Mouse (Mus musculus): ENCODE data around the gene Nepro.

Gene Nepro

DNA sequence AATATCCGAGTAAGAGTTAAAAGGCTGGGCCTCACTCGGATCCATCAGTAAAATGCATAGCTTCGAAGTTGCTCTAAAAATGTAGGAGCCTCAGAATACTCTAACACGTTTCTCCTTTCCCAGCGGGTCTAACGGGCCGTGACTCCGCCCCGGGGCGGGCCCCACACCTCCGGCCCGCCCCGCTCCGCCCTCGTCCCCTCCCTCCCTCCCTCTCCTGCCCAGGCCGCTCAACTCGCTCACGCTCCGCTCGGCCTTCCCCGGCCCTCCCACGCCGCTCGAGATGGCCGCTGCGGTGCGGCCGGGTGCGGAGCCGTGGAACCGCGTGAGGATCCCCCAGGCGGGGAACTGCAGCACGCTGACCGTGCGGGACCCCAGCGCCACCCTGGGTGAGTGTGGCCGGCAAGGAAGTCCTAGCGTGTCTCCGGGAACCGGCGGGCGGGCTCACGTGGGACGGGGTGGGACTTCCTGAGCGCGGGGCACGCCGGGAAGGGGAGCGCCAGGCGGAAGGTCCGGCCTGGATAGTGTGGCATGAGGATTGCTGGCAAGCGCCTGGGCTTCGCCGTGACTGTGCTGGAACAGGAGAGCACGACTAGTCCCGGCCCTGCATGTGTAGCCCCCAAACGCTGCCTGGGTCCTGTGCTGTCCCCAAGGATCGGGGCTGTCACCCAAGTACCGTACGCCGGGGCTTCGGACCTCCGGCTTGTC lies at the start of gene Nepro:
Gene Nepro, plus strand, starts transcription at position 219 of the 705 bp plus-strand sequence.
- peak; percentile 94 for DNase-seq (ENCODE audit: low spot score)

DNA sequence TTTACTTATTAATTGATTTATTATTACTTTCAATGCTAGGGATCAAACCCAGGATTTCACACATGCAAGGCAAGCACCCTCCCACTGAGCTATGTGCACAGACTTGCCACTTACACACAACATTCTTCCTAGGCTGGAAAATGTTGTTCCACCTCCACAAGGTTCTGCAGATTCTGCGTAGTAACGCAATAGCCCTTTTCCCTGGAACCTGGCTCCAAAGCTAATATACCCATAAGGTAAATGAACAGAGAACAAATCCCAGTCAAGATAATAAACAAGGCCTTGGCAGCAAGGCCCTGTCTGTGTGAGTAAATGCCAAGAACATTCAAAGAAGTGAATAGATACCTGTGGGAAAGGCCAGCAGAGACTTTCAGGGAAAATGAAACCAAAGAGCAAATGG lies 47.7 kb upstream of the Nepro start:
- no peak for DNase-seq (ENCODE audit: low spot score)

DNA sequence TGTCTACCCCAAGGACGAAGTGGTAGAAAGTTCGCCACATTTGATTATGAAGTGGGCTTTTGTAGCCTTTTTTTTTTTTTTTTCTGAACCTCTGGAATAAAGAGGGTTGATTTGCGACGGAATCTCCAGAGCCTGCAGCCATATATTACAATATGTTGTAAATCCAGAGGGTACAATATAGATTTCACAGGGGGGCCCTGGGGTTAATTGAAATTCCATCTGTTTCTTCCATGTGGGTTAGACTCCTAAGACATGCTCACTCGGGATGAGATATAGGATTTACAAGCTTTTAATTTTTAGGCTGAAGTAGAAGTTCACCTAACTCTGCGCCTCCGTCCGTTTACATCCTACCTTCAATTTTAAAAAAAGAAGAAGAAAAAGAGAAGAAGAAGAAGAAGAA lies 45.0 kb upstream of the Nepro start:
- no peak for DNase-seq (ENCODE audit: low spot score)

DNA sequence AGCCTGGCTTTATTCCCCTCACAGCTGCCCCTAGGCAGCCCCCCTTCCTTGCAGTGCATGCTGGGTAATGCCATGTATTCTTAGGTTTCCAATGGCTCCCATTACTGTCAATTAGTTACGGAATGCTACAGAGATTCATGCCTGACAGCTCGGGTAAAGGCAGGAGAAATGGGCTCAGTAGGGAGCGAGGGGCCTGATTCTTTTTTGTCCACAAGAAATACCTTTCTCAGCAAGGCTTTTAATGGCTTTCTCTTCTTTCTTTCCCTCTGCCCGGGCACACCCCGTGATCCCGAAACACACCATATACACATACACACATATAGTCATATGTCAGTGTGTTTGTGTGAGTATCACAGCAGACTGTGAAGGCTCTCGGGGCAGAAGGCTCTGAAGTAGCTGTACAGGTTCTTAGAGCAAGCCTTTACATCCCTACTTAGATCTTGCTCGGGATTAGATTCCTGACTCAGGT lies 44.6 kb upstream of the Nepro start:
- peak; percentile 90 for DNase-seq (ENCODE audit: low spot score)

DNA sequence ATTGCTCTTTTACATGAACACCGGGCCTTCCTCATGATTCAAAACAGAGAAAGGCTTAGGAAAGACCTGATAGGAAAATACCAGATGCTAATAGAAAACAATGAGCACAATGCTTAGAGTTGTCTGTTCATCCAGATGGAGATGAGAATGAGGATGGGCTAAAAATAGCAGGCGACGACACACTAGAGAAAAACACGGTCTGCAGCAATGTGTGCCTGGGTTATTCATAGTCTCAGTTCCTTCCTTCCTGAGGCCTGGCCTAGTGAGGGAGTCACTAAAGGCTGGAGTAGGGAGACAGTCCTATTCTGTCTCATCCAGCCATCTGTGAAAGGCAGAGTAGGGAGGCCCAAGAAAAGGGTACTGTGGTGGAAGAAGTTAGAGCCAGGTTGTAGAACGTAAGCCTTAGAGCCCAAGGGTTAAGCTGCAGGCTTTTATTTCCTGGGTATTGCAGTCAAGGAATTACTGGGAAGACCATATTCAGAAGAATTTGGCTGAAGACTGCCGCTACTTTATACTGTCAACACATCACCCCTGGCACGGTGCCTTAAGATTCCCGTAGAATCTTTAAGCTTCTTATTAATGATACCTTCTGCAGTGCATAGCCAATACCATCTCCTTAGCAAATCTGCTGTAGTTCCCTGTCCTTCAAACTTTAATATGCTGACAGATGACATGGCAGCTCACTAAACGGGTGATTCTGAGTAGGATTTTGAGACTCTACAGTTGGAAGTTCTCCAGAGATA lies 43.2 kb upstream of the Nepro start:
- no peak for DNase-seq (ENCODE audit: low spot score)

DNA sequence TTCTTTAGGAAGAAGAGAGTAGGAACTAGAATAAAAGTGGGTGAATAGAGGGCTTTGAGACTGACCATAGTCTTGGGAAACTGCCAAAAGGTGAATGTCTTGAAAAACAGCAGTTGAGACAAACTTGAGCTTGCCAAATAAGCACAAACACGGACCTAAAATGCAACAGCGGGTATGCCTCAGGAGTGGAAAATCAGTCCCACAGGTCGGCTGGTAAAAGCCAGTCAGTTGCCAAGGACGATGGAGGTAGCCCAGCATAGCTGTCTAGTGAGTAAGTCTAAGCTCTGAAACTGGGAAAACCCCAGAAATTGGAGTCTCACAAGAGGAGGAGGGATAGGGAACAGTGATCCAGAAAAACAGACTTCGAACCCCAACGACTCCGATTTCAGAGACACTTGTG lies 39.5 kb upstream of the Nepro start:
- DNase-seq (ENCODE audit: low spot score): no peak

DNA sequence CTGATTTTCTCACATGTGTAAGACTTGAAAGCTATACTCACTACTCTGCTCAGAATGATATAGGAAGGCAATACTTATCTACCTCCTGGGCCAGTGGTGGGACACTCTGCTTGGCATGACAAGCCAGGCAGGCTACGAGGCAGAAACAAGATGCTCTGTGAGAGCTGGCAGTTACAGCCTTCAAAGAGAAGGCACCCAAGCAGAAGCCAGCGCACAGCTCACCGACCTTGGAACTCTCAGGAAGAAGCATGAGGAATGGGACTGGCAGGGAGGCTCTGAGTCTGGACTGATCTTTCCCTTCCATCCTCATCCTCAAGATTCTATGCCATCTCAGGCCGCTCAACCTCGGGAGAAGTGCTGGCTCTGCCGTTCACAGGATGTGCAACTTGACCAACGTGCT lies 38.7 kb upstream of the Nepro start:
- no peak for DNase-seq (ENCODE audit: low spot score)

DNA sequence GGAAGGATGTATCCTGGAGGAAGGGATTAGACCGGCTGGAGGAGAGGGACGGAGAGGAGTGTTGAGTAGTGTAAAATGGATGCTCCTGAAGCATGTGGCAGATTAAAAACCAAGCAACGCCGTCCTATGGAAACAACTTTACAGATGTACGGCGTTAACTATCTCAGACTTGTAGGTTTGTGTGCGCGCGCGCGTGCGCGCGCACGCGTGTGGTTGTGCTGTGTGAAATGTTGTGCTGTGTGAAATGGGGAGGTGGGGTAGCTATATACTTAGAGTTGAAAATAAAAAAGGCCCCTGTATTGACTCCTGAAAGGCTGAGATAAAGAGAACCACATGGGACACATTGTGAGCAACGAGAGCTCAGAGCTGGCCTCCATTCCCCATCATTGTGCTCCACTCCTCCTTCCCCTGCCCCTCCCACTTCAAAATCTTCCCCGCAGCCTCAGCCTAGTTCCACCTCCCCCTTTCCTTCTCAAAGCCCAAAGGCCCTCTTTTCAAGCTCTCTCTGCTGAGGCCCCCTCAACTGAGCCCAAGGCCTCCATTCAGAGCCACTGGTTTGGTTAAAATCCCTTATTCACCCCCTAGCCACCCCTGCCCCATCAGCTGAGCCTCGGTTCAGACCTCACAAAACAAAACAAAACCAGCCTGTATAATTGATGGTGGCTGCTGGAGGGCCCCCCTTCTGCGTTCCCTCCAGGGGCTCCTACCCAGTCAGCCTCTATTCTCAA lies 36.9 kb upstream of the Nepro start:
- peak; percentile 87 for DNase-seq (ENCODE audit: low spot score)

DNA sequence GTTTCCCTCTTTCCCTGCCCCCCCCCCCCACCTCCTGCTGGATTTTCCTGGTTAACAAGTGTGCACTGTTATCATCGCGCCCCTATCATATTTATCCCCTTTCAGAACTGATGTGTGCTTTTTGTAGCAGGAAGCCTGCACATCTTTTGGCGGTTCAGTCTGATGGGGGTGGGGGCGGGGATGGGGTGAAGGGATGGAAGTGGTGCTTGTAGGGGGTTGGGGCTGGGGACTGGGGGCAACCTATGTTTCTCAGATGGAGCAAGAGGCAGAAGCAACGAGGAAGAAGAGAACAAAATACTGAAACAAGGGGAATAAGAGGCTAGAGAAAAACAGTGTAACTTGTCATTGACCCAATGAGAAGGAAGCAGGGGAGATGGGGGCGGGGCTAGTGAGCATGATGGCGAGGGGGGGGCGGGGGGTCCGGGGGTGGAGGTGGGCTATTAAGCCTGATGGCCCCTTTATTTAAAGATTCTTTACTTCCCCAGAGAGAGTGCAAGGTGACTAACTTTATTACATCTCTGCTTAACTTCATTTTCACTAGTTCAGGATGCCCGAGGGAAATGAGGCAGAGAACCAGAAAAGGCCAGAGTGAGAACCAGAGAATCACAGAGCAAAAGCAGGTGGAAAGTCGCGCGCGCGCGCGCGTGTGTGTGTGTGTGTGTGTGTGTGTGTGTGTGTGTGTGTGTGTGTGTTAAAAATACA lies 36.2 kb upstream of the Nepro start:
- peak; percentile 76 for DNase-seq (ENCODE audit: low spot score)

DNA sequence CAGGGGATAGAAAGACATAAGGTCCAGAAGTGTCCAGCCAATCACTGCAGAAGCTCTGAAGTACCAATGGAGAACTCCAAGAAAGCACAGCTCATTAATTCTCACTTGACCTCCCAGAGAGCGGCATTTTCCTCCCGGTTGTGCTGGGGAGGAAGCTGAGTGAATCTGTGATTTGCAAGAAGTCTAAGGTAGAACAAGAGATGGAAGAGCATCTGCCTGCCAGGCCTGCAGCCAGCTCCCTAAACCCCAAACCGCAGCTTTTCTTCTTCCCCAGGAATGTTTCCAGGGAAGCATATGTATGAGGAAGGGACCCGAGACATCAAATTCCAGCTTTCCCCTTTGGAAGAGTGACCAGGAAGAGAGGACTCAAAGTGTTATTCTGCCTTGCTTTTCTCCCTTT lies 35.6 kb upstream of the Nepro start:
- DNase-seq (ENCODE audit: low spot score): peak; percentile 75

DNA sequence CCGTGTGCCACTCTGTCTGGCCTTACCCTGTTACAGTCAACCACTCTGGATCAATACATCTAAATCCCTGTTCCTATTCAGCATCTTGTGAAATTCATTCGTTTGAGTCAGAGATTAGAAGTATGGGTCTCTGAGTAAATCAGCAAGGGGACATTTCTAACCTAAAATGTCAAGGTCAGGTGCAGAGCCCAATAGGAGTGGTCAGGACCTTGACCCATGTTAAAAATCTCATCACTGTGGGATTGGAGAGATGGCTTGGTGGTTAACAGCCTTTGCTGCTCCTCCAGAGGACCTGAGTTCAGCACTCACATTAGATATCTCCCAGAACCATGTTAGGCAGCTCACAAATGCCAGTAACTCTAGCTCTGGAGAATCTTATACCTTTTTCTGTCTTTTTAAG lies 33.6 kb upstream of the Nepro start:
- no peak for DNase-seq (ENCODE audit: low spot score)

DNA sequence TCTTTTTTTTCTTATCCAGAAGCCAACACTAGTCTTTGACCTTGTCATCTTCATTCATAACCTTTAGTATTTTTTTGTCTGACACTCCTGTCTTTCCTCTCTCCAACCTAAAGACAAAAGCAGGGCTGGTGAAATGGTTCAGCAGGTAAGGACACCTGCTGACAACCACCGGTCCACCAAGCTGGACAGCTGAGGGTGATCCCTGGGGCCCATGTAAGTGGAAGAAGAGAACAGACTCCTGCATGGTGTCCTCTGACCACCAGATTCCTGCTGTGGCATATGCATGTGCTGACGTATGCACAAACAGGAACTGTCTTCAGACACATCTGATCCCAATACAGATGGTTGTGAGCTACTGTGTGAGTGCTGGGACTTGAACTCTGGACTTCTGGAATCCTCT lies 33.0 kb upstream of the Nepro start:
- no peak for DNase-seq (ENCODE audit: low spot score)

DNA sequence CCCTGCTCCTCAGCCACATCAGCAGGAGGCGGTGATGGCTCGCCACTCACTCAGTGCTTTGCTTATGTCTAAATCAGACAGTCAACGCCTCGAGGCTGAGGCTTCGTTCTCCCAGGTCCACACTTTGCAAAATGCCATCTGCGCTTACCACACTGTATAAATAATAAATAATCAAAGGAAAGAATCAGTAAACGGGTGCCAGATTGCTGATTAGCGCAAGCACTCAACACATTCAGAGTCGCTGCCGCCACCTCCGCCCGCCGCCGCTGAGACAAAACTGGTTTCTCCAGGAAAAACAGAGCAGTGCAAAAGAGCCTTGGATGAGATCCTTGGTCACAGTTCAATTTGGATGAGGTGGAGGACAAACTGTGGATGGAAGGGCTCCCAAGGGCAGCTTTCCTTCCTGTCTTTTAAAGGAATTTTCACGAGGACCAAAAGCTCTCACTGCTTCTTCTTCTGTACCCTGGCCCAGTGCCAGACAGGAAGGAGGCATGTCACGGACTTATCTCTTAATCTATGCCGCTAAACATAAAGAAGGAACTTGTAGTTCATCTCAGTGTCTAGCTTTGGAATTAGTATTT lies 32.5 kb upstream of the Nepro start:
- DNase-seq (ENCODE audit: low spot score): no peak

DNA sequence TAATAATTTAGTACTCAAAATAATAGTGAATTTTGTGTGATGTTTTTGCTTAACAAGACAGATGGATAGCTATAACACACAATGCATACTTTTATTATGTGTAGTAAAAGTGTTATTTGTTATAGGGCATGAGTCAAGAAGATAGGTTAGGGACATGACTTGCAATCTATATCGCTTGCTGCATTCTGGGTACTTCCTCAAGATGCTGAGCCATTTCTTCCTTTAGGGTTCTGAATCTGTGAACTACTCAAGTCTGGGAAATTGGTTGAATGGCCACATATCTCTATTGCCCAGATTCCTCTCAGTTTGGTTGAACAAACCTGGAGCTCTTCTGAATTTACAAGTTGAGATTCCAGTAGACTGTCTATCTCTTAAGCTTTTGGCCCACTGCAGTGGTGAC lies 31.6 kb upstream of the Nepro start:
- no peak for DNase-seq (ENCODE audit: low spot score)

DNA sequence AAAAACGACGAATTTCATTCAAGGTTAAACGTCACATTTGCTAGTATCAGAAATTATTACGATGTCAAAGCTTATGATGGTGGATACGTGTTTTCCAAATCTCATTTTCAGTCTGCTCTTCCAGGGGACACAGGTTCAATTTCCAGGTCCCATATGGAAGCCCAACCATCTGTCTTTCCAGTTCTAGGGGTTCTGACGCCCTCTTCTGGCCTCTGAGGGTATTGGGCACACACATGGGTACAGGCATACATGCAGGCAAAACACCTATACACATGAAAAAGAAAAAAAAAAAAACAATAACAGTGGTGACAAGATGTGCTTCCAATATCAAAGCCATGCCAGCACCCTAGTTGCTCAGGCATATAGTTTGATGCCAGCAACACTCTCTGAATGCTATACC lies 30.4 kb upstream of the Nepro start:
- DNase-seq (ENCODE audit: low spot score): no peak

DNA sequence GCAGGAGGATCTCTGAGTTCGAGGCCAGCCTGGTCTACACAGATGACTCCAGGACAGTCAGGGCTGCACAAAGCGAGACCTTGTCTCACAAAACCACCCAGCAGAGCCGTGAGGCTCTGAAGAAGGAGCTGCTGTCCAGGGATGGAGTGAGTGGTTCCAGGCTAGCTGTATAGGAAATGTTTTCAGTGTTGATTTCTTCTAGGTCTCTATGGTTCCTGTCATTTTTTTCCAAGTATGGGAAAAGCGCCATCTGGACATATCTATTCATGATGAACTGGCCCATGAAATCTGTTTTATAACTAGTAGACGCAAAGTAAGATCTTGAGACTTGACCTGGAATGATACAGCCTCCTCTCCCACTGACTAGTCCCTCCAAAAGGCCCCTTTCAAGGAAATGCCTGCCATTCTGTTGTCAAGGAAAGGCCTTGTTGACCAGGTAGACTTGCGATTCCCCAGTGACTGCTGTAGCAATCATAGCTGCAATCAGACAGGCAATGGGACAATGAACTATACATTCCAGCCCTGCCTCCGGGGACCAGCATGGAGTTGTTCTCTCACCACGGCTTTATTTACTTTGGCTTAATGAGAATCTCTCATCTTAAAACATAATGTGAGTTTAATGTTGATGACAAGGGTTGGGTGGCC lies 28.8 kb upstream of the Nepro start:
- DNase-seq (ENCODE audit: low spot score): no peak

DNA sequence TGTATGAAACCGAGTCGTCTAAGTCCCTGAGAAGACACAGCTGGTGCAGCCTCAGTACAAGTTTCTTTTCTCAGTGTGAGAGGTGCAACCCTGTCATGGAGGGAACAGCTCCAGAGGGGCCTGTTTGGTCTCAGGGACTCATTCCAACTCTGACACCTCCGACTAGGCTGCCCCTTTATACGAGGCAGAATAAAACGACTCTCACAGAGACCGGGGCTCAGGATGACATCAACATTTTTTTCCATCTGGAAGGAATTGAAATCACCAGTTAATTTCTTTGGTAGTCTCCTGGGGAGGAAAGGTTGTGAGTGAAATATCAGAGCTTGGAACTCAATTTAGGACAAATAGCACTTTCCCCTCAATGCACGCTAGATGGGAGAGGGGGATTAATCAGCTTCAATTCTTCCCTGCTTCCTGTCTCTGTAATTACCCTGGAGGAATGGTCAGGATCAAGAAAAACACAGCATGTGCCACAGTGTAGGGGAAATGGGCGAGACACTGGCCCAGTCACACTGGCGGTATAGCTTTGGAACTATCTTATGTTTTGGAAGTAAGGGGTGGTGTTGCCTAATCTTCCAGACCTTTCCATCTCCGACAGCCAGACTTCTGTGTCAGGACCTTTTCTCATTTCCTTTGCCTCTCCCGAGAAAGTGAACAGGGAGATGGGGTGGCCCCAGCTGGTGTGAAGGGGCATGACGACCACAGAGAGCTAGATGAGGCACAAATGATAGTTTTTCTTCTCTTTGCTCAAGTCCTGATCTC lies 28.1 kb upstream of the Nepro start:
- no peak for DNase-seq (ENCODE audit: low spot score)

DNA sequence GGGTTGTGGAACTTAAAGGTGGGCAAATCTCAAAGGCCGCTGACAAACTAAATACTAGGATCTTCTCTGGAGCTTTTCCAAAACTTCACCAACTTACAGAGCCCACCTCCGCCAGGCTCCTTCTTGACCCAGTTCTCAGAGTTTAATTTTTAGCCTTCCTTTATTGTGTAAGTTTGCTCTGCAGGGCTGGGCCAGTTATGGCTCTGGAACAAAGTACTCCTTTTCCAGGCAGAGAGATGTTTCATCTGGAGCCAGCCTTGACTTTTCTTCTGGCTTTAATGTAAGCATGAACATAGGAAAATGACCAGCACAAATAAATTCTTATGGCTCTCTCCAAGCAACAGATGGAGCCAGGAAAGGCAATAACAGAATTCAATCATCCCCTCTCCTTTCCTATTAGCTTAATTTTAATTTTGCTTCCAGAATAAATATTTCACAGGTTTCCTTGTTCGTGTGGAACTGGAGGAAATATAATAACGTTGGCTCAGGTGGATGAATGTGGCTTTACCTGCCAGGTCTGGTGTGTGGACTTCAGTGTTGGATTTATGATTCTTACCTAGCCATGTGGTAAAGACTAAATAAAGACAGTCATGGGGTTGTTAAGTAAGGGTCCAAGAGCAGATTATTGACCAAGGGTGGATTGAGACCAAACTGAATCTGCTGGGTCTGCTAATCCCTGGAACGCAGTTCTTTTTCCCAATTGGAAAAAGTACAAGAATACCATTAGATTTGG lies 26.5 kb upstream of the Nepro start:
- no peak for DNase-seq (ENCODE audit: low spot score)

DNA sequence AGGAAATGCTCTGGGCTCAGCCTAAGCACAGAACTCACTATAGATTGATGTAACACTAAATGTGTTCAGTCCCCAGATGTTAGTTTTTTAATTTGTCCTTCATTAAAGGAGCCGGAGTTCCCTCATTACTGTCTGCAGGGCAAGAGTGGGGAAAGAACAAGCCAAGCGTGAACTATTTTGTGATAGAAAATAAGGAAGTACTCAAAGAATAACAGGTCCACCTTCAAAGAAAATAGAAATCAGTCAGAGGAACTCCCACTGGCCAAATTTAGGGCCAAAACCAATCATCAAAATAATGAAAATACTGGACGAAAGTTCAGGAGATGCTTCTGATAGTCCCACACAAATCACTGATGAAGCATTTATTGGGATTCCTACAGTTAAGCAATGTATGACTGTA lies 22.9 kb upstream of the Nepro start:
- DNase-seq (ENCODE audit: low spot score): no peak

DNA sequence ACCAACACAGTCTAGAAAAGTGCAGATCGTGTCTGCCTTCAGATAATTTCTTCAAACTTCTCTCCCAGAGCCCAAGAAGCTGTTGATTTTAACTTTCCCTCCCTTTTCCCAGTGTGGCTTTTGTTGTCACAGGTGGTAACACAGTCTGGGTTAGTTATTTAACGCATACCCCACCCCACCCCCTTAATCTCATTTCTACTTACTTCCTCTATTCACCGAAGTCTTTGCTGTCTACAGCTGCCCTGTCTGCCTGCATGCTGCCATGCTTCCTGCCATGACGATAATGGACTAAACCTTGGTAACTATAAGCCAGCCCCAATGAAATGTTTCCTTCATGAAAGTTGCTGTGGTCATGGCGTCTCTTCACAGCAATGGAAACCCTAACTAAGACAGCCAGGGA lies 21.8 kb upstream of the Nepro start:
- DNase-seq (ENCODE audit: low spot score): no peak

Data from embryo, embryonic 10.5 days (tissue).